Mouse (Mus musculus) cerebellum, postnatal 4 days (tissue): Measurements from ENCODE around the gene Mapk1.

Source experiments
- DNase-seq, 2 experiments: peaks; one replicate each; pipeline ENCODE4 v3.0.0; 2022; ENCODE audit warnings: low spot score in 2 of 2, mixed read lengths in 1 of 2

Gene Mapk1

DNA sequence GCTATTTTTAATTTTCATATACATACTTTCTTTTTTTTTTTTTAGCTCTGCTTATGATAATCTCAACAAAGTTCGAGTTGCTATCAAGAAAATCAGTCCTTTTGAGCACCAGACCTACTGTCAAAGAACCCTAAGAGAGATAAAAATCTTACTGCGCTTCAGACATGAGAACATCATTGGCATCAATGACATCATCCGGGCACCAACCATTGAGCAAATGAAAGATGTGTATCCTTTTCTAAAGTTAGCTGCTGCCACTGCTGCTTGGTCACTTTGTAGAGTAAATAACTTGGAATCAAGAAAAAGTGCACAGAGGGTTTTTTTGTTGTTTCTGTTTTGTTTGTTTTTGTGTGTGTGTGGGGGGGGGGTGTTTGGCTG is 32.7 kb downstream of the Mapk1 start:
- DNase-seq, result no peak

DNA sequence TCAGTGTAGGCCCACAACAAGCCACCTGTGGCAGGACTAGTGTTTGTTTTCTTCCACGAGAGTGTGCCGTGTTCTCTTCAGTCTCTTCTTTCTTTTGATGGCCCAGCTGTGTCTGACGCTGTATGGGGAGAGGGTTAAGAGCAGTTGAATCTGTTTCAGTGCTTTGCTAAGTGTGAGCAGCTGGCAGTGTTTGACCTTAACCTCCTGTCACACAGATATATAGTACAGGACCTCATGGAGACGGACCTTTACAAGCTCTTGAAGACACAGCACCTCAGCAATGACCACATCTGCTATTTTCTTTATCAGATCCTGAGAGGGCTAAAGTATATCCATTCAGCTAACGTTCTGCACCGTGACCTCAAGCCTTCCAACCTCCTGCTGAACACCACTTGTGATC is 34.9 kb downstream of the Mapk1 start:
- DNase-seq, result no peak

DNA sequence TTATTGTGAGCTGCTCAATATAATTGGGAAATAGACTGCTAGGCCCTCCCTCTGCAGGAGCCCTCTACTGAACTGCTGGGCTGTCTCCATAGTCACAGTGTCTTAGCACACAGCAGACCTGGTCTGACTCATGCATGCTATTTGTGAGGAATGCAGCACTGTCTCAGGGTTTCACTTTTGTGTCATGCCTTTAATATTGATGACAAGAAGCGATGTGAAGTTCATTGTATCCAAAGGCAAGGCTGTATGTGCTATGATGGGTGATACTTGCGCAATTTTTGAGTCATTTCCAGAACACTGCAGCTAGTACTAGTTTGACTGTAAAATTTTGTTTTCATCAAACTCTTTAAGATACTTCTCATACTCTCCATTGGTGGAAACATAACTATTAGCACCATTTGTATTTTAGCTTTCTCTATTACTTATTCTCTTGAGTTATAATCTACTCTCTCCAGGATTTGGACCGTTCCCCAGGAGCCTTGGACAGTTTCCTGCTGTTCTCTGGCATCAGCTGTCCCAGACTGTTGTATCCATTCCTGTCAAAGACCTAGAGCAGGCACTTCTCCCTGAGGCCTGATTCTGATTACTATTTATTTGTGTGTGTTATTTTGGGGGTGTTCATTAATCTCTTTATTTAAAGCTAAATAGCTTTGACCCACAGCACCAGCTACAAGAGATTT is 41.4 kb downstream of the Mapk1 start:
- no peak for DNase-seq

DNA sequence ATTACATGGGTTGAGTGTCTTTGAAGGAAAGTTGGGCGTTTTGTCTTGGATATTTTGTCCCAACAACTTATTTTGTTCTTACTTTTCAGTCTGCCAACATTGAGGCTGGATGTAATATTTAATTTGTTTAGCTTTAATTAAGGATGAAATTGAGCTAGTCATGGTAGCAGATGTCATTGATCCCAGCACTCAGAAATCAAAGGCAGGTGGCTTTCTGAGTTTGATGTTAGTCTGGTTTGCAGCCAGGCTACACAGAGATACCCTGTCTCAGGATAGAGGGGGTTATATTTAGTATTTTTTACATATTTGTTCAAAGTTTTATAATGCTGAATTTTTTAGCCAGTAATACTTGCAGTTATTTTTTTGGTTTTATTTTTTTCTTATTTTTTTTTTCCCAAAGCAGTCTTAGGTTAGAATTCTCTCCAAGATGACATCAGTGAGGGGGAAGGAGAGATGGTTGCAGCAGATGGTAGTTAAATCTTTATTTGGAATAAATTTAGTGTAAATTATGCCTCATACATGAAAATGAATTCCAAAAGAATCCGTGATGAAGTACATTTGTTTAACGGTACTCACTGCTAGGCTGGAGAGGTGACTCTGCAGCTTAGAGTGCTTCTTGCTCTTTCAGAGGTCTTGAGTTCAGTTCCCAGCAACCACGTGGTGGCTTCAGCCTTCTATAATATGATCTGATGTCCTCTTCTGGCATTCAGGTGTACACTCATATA is 47.0 kb downstream of the Mapk1 start:
- no peak for DNase-seq

DNA sequence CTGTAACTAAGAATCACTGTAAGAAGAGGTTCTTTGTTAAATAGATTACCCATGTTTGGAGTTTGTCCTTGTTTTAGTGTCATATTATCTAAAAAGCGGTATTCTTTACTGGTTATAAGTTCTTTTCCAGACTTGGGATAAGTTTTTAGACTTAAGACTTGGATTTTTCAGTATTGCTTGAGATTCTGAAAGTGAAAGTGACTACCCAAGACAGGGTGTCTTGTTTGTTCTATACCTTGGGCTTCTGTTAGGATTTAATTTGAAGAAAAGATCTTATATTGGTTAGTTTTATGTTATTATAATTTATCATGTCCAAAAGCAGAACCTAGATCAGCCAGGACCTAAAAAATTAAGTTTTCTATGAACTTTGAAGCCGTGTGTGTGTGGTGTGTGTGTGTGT is 50.6 kb downstream of the Mapk1 start:
- DNase-seq, result no peak

DNA sequence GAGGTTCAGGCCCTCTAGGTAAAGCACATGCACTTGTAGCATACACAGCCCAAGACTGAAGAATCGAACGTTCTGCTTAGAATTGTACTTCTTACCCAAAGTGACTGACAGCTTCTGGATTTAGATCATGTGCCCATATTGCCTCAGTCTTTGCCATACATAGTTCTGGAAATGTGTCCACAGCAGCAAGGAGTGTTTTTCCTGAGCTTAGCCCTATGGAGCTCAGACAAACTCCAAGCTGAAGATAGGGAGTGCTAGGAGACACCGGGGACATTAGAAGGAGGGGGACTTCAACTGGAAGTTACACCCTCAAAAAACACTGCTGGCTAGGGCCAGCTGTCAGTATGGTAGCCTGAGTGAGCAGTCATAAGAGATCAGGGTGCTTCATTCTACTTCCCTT is 57.5 kb downstream of the Mapk1 start:
- no peak for DNase-seq

DNA sequence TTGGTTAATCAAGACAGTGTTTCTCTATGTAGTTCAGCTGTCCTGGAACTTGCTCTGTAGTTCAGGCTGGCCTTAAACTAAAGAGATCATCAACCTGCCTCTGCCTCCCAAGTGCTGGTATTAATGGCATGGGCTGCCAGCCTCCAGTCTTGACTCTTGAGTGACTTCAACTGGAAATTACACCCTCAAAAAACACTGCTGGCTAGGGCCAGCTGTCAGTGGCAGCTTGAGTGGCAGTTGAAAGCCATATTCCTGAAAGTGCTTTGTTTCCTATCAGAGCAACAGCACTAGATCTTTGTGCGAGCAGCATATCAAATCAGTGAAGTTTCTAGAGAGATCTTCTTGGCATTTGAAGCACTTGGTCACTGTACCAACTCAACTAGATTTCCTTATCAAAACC is 58.2 kb downstream of the Mapk1 start:
- DNase-seq, result no peak

DNA sequence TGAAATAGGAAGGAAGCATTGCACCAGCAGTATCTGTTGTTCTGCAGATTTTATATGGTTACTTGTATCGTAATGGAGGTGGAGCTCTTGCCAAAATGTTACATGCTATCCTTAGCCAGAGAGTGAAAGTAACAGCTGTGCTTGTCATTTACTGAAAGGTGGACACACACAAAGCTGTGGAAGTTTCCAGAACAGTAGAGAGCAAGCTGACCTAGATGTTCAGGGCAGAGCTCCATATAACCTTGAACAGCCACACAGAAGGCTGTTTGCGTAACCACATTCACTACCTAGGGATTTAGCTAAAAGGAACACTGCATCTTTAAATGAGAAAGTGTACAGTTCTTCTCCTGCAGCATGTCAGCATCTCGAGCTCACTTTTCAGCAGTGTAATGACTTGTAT is 61.1 kb downstream of the Mapk1 start:
- DNase-seq, result no peak

DNA sequence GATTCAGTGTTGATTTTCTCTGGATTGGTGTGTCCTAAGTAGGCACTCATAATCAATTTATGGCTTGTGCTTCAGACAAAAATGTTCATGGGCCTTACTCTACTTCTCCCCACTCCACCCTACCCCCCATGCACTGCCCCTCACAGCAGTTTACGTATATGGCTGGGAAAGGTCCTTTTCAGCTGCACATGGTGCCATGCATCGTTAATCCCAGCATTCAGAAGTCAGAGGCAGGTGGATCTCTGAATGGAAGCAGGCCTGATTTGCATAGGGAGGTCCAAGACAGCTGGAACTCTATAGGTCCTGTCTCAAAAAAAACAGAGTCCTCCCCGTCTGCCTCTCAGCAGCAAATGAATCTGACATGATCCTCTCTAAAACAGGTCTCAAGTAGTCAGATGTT is 62.1 kb downstream of the Mapk1 start:
- DNase-seq, result no peak

DNA sequence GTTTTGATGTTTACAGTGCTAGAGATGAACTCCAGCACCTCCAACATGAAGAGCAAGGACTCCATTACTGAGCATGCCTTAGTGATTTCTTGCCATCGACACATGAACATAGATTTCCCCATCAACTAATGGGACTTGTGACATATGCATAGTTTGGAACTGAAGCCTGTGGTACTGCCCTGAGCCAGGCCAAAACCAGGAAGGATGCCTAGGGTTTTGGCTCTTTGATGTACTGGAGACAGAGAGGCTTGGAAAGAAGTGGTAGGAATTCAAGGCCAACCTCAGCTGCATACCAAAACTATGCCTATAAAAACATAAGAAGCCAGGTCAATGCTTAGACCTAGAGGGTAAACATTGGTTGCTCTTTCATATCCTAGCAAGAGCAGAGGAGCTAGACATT is 66.7 kb downstream of the Mapk1 start:
- no peak for DNase-seq

DNA sequence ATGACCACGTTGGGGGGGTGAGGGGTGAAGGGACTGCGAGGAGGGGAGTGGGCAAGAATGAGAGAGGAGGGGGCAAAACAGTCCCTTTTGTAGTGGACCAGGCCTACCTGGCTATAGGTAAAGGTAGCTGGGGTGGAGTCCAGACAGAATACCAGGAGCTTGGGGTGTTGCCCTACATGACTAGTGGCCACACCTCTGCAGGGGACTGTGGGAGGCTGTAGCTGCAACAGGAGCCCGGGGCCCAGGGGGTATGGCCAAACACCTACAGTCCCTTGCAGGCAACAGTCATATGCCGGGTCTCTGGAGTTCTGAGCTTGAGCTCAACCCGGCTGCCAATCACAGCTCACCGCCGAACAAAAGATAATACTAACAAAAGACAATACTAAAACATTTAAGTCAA is 68.9 kb downstream of the Mapk1 start:
- DNase-seq, result no peak

DNA sequence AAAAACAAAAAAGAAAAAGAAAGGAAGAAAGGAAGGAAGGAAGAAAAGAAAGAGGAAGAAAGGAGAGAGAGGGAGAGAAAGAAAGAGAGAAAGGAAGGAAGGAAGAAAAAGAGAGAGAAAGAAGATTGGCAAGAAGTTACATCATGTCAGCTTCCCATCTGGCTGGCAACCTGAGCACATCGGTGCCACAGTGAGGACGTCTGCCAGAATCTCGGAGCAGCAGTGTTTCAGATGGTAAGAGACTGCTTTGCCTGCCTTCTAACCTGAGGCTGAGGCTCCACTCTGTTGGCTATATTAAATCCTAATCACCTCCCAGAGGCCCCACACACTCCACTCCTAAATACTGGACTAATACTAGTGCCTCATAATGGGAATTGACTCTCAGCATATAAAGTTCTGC is 70.7 kb downstream of the Mapk1 start:
- DNase-seq, result no peak

DNA sequence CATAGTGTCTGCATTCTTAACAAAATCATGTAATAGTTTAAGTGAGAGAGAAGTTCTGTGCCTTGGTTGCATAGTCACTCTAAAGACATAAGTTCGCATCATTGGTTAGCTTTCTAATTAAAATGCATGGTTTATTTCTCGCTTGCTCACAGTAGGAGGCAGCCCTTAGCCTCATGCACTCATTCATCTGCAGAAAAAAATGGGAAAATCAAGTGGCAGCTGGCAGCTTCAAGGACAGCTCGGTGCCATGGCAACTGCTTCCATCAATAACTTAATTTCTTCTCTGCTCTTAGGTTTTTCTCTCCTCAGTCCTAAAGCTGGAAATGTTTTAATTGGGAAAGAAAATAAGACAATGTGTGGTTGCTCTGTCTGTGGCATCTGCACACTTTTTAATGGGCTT is 72.4 kb downstream of the Mapk1 start:
- no peak for DNase-seq

DNA sequence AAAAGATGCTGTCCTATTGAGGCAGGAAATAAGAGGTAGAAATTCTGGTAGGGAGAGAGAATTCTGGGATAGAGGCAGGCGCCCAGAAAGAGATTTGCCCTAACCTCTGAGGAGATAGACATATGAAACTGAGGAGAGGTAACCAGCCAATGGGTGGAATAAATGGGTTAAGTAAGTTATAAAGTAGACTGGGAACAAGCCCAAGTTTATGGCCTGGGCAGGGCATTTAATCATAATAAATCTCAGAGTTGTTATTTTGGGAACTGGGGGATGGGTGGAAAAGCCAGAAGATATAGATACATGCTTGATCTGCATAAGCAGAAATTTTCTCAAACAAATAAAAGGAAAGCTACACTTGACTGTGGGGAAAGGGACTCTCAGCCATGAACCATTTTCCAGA is 79.2 kb downstream of the Mapk1 start:
- DNase-seq, result no peak

DNA sequence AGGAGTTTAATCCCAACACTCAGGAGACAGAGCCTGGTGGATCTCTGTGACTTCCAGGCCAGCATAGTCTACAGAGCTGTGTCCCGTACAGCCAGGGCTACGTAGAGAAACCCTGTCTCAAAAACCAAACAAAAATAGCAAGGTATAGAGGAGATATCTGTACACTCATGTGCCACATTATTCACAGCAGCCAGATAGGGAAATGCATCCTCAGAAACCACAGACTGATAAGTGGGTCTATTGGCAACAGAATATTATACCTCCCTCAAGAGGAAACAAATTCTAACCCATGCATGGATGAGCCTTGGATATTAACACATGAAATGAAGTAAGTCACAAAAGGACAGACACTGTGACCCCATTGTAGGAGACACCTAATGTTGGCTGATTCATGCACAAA is 84.4 kb downstream of the Mapk1 start:
- no peak for DNase-seq

DNA sequence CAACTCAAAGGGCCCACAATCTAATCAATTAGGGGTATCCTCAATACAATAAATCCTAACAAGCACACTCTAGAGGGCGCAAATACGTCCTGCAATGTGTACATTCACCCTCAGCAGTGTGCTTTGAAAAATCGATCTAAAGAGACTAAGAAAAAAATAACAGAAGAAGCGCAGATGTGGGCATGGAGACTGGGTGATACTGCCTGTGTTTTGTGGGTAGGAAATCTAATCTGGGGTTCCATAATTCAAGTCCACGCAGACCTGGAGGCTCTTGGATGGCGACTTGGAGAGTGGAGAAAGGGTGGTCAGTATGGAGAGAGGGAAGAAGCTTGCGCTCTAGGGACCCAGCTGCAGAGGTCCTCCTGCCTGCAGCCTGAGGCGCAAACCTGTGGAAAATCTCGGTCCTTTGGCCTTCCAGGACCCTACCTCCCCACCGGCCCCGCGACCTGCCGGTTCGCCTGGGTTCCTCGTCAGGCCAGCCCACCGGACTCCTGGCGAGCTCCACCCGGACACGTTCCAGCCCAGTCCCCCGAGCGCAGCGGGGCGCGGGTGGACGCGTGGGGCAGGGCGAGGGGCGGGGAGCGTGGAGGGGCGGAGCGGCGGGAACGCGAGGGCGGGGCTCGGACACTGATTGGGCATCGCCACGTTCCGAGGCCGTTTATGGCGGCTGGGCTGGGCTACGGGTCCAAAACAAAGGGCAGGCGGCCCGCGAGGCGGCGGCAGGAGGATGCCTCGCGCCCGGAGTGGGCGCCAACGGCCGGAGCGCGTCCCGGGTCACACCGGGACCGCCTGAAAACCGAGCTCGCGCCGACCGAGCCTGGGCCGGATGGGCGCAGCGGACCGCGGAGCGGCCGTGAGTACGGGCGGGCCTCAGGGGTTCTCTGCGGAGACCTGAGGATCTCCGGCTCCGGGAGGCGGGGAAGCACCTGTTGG is 86.6 kb downstream of the Mapk1 start, which contains the start of gene Ypel1:
TSS of gene Ypel1 (plus strand) at position 186 of the 933 bp plus-strand sequence.
- DNase-seq, result peak; percentile 63 to 87

DNA sequence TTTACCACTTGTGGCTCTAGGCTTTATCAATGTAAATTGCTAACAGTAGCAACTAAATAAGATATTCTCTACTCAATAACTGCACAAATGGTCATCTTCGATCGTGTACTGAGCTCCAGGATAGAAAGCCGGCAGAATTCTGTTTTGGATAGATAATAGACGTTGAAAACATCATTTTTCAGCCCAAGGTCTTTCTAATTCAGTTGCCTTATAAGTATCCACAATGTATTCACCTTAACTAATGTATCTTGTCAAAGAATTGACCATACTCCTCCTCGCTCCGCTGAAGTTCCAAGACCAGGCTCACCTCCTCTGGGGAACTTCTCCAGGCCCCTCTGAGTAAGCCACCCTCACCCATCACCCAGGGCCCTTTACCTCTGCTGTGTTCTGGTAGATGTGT is 87.5 kb downstream of the Mapk1 start:
- DNase-seq, result no peak

DNA sequence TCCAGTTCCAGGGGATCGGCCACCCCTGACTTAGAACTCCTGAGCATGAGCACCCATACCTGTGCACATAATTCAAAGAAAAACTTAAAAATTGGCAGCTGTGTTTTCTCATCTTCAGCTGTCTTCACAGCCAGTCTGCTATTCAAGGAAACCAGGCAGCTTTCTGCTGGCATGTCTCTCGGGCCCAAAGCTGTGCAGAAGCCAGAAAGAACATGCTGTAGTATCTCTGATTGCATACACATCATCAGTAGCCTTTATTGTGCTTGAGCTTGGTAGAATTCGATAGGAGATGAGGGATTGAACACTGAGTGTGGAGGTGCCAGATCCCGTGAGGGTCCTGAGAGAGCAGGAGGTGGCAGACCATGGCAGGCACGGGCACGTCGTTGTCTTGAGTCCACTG is 89.8 kb downstream of the Mapk1 start:
- no peak for DNase-seq

DNA sequence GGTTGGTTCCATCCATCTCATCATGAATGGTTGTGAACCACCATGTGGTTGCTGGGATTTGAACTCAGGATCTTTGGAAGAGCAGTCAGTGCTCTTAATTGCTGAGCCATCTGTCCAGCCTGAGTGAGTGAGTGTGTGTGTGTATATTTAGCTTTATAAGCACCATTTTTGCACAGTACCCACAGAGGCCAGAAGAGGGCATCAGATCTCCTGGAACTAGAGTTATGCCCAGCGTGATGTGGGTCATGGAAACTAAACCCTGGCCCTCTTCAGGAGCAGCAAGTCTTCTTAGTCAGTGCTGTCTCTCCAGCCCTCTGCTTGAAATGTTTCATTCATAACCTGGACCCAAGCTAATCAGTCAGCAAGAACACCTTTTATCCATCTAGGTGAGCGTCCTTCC is 93.1 kb downstream of the Mapk1 start:
- DNase-seq, result no peak

DNA sequence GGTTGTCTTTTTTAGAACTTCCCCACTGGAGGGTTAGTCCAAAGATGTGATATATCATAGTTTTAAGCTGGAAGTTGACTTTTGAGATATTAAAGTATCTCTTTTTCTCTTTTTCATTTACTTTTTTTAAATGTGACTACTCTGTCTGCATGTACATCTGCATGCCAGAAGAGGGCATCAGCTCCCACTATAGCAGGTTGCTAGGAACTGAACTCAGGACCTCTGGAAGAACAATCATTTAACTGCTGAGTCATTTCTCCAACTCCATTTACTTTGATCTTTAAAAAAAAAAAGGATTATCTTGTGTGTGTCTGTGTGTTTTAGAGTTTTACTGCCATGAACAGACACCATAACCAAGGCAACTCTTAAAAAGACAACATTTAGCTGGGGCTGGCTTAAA is 93.7 kb downstream of the Mapk1 start:
- no peak for DNase-seq

DNA sequence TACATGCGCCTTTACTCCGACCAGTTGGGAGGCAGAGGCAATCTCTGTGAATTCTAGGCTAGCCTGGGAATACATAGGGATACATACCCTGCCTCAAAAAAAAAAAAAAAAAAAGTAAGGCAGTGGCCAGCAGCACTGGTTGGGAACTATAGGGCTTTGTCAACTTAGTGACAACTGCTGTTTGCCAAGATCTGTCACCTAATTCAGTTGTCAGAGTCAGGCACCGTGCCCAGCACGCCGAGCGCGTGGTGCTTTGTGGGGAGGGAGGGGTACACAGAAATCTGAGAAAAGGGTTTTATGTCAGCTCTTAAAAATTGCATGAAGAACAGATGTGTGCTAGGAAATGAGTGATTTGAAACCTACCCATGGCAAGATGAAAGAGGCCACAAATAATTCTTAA is 94.9 kb downstream of the Mapk1 start:
- no peak for DNase-seq

DNA sequence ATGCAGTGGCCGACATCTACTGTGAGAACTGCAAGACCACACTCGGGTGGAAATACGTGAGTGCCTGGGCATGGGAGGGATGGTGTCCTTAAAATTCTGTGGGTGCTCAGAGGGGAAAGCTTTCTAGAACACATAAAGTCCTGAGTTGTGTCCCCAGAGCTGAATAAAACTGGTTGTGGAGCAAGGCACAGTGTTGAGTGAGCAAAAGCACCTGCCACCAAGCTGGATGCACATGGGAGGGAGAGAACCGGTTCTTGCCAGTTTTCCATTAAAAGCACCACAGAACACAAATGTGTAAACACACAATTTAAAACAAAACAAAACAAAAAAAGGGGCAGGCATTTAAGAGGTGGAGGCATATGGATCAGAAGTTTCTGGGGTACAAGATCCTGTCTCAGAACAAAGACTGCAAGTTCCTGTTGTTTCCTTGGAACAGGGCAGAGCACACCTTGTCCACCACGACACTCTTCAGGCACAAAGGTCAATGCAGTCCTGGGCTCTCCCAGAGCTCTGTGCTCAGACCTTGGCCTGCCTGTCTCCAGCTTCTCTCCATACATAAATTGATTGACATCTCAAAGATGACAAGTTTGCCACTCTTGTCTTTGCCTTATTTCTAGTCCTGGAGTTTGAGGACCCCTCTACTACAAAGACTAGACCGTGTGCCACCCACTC is 99.1 kb downstream of the Mapk1 start:
- DNase-seq, result no peak
